Mouse (Mus musculus): ENCODE data around the gene Rasa4. TPM values are rescaled to one million over a fixed set of nuclear protein-coding genes. Genes with fewer than 3 reads are reported as not detected.

Gene Rasa4
- polyA plus RNA-seq (2015; fragmentation: Nextera tagmentation; extraction: Ambion mirVana), result 15.9 and 18.5 TPM in 2 replicates

- H3K36me3 ChIP-seq (ENCODE audit: insufficient read depth, low read length), result no peaks in the 10 kb centered on the region
- H3K4me1 ChIP-seq (ENCODE audit: insufficient read depth, low read length), result peaks cover 23% of the 10 kb centered on the region
- peak within 1 kb of the TSS; percentile 59 for H3K4me3 ChIP-seq (ENCODE audit: low read length)
- under 1% methylated on average over 23 of the region's 28 CpGs for WGBS
- H3K27me3 ChIP-seq (ENCODE audit: insufficient read depth, low read length), result no peaks in the 10 kb centered on the region
- ATAC-seq (ENCODE audit: low FRiP score, low TSS enrichment), result peak; percentile 94
- H3K4me2 ChIP-seq (replicated peaks; ENCODE audit: low read depth, low read length), result peak within 1 kb of the TSS; percentile 98
- no peaks in the 10 kb centered on the region for H3K9me3 ChIP-seq (ENCODE audit: low read length)
- H3K9ac ChIP-seq (replicated peaks; ENCODE audit: low read length), result peak within 1 kb of the TSS; percentile 66
- H3K27ac ChIP-seq (ENCODE audit: low read length), result 0 out of 2 replicates have a peak within 1 kb of the TSS, but pooled peaks have one; percentile 38
These were observed at the start of gene Rasa4 for GRCm38 (mm10) chr5:136083669-136084107. Gene Rasa4, plus strand, starts transcription at chr5:136083916.

GRCm38 (mm10) chr5:136034868-136035267 lies 48.8 kb upstream of the Rasa4 start:
- Histone ChIP-seq H3K4me1 (ENCODE audit: insufficient read depth, low read length) (no peaks in the 10 kb centered on the region), H3K9me3 (ENCODE audit: low read length) (no peaks in the 10 kb centered on the region), H3K27me3 (ENCODE audit: insufficient read depth, low read length) (no peaks in the 10 kb centered on the region), H3K4me2 (replicated peaks; ENCODE audit: low read depth, low read length) (no peak overlapping the region), H3K36me3 (ENCODE audit: insufficient read depth, low read length) (peaks cover 20% of the 10 kb centered on the region; the same call in 1 of the 2 replicates), H3K4me3 (ENCODE audit: low read length) (no peak overlapping the region), H3K27ac (ENCODE audit: low read length) (no peak overlapping the region), H3K9ac (replicated peaks; ENCODE audit: low read length) (no peak overlapping the region)
- WGBS, result 83% methylated on average over 4 of the region's 4 CpGs
- no peak for ATAC-seq (ENCODE audit: low FRiP score, low TSS enrichment)

- Histone ChIP-seq H3K9me3 (ENCODE audit: low read length) (no peaks in the 10 kb centered on the region), H3K4me3 (ENCODE audit: low read length) (no peak overlapping the region), H3K36me3 (ENCODE audit: insufficient read depth, low read length) (peaks cover 16% of the 10 kb centered on the region; the same call in 1 of the 2 replicates), H3K9ac (replicated peaks; ENCODE audit: low read length) (no peak overlapping the region), H3K27me3 (ENCODE audit: insufficient read depth, low read length) (no peaks in the 10 kb centered on the region), H3K4me2 (replicated peaks; ENCODE audit: low read depth, low read length) (no peak overlapping the region), H3K27ac (ENCODE audit: low read length) (no peak overlapping the region), H3K4me1 (ENCODE audit: insufficient read depth, low read length) (peaks cover 1% of the 10 kb centered on the region; the same call in 1 of the 2 replicates)
- 77% methylated on average over 1 of the region's 1 CpGs for WGBS
- ATAC-seq (ENCODE audit: low FRiP score, low TSS enrichment), result no peak
These were observed 48.4 kb upstream of the Rasa4 start for GRCm38 (mm10) chr5:136035285-136035684.

- Histone ChIP-seq H3K4me3 (ENCODE audit: low read length) (no peak overlapping the region), H3K4me2 (replicated peaks; ENCODE audit: low read depth, low read length) (no peak overlapping the region), H3K27ac (ENCODE audit: low read length) (no peak overlapping the region), H3K36me3 (ENCODE audit: insufficient read depth, low read length) (peaks cover 13% of the 10 kb centered on the region; the same call in 1 of the 2 replicates), H3K9me3 (ENCODE audit: low read length) (no peaks in the 10 kb centered on the region), H3K4me1 (ENCODE audit: insufficient read depth, low read length) (peaks cover 3% of the 10 kb centered on the region; the same call in 1 of the 2 replicates), H3K27me3 (ENCODE audit: insufficient read depth, low read length) (no peaks in the 10 kb centered on the region), H3K9ac (replicated peaks; ENCODE audit: low read length) (no peak overlapping the region)
- 91% methylated on average over 1 of the region's 1 CpGs for WGBS
- ATAC-seq (ENCODE audit: low FRiP score, low TSS enrichment), result no peak
These were observed 47.0 kb upstream of the Rasa4 start for GRCm38 (mm10) chr5:136036667-136037066.

GRCm38 (mm10) chr5:136038258-136039214 lies 45.2 kb upstream of the Rasa4 start, which contains the start of gene Upk3b:
Gene Upk3b, plus strand, starts transcription at chr5:136038496.
- Histone ChIP-seq H3K4me2 (replicated peaks; ENCODE audit: low read depth, low read length) (no peak within 1 kb of the TSS), H3K9me3 (ENCODE audit: low read length) (no peaks in the 10 kb centered on the region), H3K36me3 (ENCODE audit: insufficient read depth, low read length) (no peaks in the 10 kb centered on the region), H3K4me3 (ENCODE audit: low read length) (no peak within 1 kb of the TSS), H3K4me1 (ENCODE audit: insufficient read depth, low read length) (peaks cover 3% of the 10 kb centered on the region; the same call in 1 of the 2 replicates), H3K27me3 (ENCODE audit: insufficient read depth, low read length) (no peaks in the 10 kb centered on the region), H3K9ac (replicated peaks; ENCODE audit: low read length) (no peak within 1 kb of the TSS), H3K27ac (ENCODE audit: low read length) (no peak within 1 kb of the TSS)
- 75% methylated on average over 17 of the region's 17 CpGs for WGBS
- peak; percentile 55; the same call in 1 of the 2 replicates for ATAC-seq (ENCODE audit: low FRiP score, low TSS enrichment)

GRCm38 (mm10) chr5:136040210-136040609 lies 43.5 kb upstream of the Rasa4 start:
- Histone ChIP-seq H3K36me3 (ENCODE audit: insufficient read depth, low read length) (no peaks in the 10 kb centered on the region), H3K27ac (ENCODE audit: low read length) (no peak overlapping the region), H3K9ac (replicated peaks; ENCODE audit: low read length) (no peak overlapping the region), H3K9me3 (ENCODE audit: low read length) (no peaks in the 10 kb centered on the region), H3K4me1 (ENCODE audit: insufficient read depth, low read length) (peaks cover 3% of the 10 kb centered on the region; the same call in 1 of the 2 replicates), H3K4me3 (ENCODE audit: low read length) (no peak overlapping the region), H3K4me2 (replicated peaks; ENCODE audit: low read depth, low read length) (peak overlapping the region; percentile 6), H3K27me3 (ENCODE audit: insufficient read depth, low read length) (no peaks in the 10 kb centered on the region)
- ATAC-seq (ENCODE audit: low FRiP score, low TSS enrichment), result 0 out of 2 replicates have a peak, but pooled peaks have one; percentile 29
- WGBS, result 48% methylated on average over 5 of the region's 5 CpGs

- WGBS, result 34% methylated on average over 2 of the region's 2 CpGs
- peaks cover 5% of the 10 kb centered on the region; the same call in 1 of the 2 replicates for H3K4me1 ChIP-seq (ENCODE audit: insufficient read depth, low read length)
- no peak overlapping the region for H3K4me3 ChIP-seq (ENCODE audit: low read length)
- H3K27me3 ChIP-seq (ENCODE audit: insufficient read depth, low read length), result no peaks in the 10 kb centered on the region
- no peaks in the 10 kb centered on the region for H3K36me3 ChIP-seq (ENCODE audit: insufficient read depth, low read length)
- ATAC-seq (ENCODE audit: low FRiP score, low TSS enrichment), result no peak
- H3K9me3 ChIP-seq (ENCODE audit: low read length), result no peaks in the 10 kb centered on the region
- H3K4me2 ChIP-seq (replicated peaks; ENCODE audit: low read depth, low read length), result no peak overlapping the region
- H3K27ac ChIP-seq (ENCODE audit: low read length), result no peak overlapping the region
- H3K9ac ChIP-seq (replicated peaks; ENCODE audit: low read length), result no peak overlapping the region
These were observed 42.5 kb upstream of the Rasa4 start for GRCm38 (mm10) chr5:136041260-136041659.

GRCm38 (mm10) chr5:136041666-136042065 lies 42.0 kb upstream of the Rasa4 start:
- Histone ChIP-seq H3K9ac (replicated peaks; ENCODE audit: low read length) (no peak overlapping the region), H3K4me2 (replicated peaks; ENCODE audit: low read depth, low read length) (no peak overlapping the region), H3K36me3 (ENCODE audit: insufficient read depth, low read length) (no peaks in the 10 kb centered on the region), H3K27ac (ENCODE audit: low read length) (no peak overlapping the region), H3K4me3 (ENCODE audit: low read length) (no peak overlapping the region), H3K9me3 (ENCODE audit: low read length) (no peaks in the 10 kb centered on the region), H3K27me3 (ENCODE audit: insufficient read depth, low read length) (no peaks in the 10 kb centered on the region), H3K4me1 (ENCODE audit: insufficient read depth, low read length) (peaks cover 6% of the 10 kb centered on the region; the same call in 1 of the 2 replicates)
- no peak for ATAC-seq (ENCODE audit: low FRiP score, low TSS enrichment)
- WGBS, result 95% methylated on average over 8 of the region's 8 CpGs

- Histone ChIP-seq H3K27me3 (ENCODE audit: insufficient read depth, low read length) (no peaks in the 10 kb centered on the region), H3K9ac (replicated peaks; ENCODE audit: low read length) (no peak overlapping the region), H3K27ac (ENCODE audit: low read length) (no peak overlapping the region), H3K9me3 (ENCODE audit: low read length) (no peaks in the 10 kb centered on the region), H3K4me1 (ENCODE audit: insufficient read depth, low read length) (peaks cover 16% of the 10 kb centered on the region), H3K36me3 (ENCODE audit: insufficient read depth, low read length) (no peaks in the 10 kb centered on the region), H3K4me2 (replicated peaks; ENCODE audit: low read depth, low read length) (no peak overlapping the region), H3K4me3 (ENCODE audit: low read length) (no peak overlapping the region)
- no peak for ATAC-seq (ENCODE audit: low FRiP score, low TSS enrichment)
- 72% methylated on average over 13 of the region's 13 CpGs for WGBS
These were observed 38.9 kb upstream of the Rasa4 start for GRCm38 (mm10) chr5:136044865-136045264.
